Mouse (Mus musculus) heart, adult 9 months (tissue): Measurements from ENCODE around the gene Rhbdd1.

Experiments
- DNase-seq, 2 experiments: peaks; one replicate each; pipeline ENCODE4 v3.0.0; 2022; ENCODE audit warnings: low spot score in 2 of 2

Gene Rhbdd1

DNA sequence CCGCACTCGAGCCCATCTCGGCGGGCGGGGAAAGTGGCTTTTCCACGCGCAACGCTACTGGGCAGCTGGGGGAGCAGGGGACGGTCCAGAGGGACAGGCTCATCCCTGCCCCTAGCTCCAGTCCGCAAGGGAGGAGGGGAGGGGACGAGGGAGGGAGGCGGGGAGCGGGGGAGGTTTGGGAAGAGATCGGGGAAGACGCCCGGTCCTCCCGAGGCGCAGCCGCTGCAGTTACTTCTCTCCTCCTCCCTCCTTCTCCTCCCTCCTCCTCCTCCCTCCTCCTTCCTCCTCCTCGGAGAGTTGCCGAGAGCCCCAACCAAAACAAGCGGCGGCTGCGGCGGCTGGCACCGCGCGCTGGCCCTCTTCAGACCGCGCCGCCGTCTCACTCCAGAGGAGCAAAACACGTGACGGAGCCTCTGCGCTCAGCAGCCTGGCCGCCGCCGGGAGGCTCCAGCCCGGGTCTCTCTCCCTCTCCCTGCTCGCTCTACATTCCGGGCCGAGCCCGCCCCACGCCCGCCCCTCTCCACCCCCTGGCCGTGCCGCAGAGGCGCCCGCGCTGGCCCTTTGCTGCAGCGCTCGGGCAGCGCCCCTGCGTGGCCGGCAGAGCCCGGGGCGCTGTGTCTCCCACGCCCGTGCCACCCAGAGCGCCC, 25.0 kb upstream of the Rhbdd1 start, which contains the start of gene Irs1:
Irs1 (minus strand) TSS at position 266 of the 647 bp plus-strand sequence.
- peak; percentile 88 to 89 for DNase-seq

DNA sequence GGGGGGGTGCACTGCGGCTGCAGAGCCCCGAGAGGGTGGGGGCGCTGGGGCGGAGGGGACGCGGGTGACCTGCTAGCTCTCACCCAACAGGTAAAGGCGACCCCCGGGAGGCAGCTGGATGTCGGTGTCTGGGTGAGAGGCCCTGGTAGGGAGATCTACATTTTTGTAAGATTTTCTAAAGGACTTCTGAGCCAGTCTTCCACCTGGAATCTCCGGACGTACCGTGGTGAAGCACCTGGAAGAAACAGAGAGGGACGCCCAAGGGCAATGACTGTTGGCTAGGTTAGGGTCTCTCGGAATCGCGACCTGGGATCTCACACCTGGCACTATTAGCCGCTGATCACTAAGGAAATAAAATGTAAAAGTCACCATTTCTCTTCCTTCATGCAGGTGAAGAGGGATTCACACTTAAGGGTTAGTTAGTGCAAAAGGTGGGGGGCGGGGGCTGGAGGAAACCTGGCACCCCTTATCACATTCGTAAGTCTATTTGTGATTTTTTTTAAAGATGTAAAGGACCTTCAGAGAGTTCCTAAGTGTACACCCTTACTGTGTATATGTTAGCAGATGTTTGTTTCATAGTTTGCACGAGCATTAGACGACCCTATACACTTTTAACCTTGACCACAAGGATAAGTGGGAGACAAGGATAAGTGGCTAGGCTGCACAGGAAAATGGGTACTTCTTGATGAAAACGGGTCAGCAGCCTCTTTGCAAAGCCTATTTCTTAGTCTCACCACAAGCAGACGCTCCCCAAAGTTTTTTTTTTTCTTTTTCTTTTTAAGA, 24.1 kb upstream of the Rhbdd1 start:
- DNase-seq, result no peak

DNA sequence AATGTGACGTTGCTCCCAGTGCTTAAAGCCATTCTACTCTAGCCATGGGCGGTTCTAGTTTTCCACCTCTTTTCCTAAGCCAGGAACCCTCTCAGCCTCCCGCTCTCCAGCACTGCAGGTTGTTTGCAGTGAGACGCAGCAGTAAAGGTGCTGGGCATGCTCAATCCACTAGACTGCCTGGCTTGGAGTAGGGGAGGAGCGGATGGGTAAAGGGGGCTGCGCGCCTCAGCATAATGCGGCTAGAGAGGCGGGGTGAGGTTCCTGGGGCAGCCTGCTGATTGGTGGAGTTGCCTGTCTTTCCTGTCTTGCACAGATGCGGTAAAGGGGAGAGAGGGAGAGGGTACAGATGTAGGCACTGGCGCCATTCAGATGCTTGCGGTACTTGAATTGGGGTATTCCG, 23.5 kb upstream of the Rhbdd1 start:
- DNase-seq, result peak; percentile 50 to 58

DNA sequence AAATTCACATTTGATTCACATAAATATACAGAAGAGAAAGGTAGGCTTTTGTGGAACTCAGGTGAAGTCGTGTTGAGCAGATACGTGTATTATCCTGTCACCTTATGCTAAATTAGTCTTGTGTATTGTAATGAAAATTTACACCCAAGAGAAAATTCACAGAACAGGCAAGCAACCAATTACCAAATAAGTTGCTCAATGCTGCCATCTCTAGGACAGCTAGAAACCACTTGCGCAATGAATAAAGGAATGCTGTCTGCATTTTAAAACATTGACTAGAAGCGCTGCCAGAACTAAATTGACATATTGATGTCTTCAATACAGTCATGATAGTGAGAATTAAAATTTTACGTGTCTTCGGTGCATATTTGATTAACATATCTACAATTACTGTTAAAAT, 22.1 kb upstream of the Rhbdd1 start:
- peak in 1 of 2 experiments; percentile 44 for DNase-seq

DNA sequence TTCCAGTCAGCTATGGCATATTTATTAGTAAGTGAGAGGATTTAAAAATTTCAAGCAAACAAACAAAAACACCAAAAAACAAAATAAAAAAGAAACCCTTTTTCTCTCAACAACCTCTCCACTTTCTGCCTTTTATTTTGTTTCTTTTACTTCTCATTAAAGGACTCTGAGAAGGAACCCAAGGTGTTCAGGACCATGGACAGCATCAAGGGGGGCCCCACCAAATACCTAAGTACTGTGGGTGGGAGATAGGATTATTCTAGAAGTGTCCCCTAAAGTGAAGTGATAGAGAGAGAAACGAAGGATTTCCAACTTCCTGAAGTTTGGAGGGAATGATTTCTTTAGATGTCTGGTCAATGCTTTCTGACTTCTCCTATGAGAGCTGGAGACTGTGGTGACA, 17.7 kb upstream of the Rhbdd1 start:
- no peak for DNase-seq

DNA sequence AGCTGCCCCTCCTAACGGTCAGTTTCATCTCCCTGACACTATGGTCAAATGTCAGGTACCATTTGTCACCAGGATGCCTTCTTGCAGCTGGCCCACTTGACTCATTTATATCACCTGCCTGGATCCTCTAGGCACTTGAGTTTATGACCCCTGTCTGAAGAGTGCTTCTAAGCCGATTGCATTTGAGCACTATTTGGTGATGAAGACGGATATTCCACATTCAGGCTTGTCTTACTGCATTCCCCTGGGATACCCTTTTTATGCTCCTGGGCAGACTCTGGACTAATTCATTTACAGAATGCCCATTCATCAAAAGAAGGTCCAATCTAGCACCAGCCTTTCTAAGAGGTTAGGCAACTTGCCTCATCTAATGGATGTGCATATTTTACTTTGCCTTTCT, 11.8 kb upstream of the Rhbdd1 start:
- no peak for DNase-seq

DNA sequence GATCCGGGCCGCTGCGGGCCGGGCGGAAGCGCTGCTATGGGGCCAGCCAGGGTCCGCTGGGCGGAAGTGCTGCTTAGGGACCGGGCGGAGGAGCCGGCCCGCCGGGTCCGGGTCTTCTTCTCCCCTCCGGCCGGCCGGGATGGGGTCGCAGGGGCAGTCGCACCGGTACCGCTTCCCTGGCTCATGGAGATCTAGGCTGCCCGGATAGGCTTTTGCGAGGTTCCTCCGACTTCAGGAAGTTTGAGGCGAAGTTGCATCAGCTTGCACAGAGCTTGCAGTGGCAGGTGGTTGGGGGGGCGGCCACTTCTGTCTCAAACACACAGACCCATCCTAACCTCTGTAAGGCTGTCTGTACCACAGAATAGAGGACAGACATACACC, 484 bp downstream of the Rhbdd1 start:
- DNase-seq, result no peak

DNA sequence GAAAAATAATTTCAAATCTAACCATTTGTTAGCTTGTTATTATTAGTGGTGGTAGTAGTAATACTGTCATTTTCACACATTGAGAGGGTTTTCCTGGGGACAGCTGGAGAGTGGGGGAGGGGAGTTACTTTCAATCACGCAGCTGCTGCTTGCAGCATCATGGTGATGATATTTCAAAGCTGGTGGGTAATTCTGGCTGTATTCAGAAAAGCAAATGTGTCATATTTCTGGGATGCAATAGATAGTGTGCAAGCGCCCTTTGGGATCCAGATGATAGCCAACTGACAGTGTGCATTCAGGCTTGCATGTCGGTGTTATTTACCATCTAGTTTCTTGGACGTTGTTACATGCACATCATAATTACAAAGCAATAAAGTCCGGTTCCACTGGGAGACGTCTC, 4.2 kb downstream of the Rhbdd1 start:
- DNase-seq, result no peak

DNA sequence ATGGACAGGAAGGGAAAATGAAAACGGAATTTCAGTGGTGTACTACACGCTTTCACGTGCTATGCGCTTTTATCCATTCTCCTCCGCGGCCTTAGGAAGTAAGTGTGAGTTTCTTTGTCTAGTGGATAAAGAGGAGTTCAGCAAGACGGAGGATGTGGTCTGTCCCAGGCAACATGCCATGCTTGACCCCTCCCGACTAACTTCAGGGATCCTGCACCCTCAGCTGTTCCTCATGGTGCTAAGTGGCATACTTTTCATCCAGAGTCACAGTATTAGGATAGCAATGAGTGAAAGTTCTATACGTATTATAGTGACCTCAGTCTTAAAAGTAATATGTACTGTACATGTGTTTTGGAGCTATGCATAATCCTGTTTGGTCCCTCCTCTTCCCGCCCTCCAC, 4.6 kb downstream of the Rhbdd1 start:
- no peak for DNase-seq

DNA sequence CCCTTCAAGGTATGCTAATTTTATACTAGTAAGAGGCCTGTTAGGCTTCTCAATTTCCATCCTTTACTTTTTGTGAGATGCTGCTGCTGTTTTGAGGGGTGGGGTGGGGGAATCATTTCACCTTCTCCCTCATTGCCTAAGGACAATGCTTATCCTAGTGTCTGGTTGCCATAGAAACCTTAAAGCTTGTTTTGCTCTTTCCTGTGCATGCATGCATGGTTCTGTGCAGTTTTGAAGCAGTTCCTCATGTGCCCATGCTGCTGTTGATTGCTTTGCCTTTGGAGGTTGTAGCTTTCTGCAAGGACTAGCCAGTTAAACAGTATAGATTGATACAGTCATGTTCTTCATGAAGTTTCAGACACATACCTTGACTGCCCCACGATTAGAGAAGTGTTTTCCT, 5.2 kb downstream of the Rhbdd1 start:
- no peak for DNase-seq

DNA sequence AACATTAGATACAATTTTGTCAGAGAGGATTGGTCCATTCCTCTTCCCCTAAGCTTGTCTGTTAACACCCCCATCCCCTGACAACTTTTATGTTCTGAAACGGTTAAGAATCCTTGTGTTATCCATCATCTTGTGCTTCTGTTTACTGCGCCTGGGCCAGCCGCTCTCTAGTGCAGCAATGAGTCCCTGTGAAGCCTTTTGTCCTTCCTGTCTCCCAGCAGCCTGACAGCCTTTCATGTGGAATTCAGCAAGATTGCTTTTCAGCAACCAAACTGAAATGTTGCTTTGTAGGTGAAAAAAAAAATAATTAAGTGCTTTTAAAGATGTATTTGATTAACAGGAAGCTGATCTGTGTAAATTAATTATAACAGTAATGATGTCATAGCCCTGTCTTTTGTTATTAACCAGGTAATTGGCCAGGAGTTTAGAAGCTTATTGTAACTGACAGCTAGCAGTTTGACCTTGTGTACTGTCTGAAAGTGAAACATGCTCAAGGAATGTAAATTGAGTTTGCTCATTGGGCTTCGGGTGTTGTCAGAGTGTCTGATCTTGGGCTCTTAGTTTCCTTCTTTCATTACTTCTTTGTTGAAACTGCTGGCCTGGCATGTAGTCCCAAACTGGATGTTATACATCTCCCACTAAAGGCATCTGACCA, 8.0 kb downstream of the Rhbdd1 start:
- no peak for DNase-seq

DNA sequence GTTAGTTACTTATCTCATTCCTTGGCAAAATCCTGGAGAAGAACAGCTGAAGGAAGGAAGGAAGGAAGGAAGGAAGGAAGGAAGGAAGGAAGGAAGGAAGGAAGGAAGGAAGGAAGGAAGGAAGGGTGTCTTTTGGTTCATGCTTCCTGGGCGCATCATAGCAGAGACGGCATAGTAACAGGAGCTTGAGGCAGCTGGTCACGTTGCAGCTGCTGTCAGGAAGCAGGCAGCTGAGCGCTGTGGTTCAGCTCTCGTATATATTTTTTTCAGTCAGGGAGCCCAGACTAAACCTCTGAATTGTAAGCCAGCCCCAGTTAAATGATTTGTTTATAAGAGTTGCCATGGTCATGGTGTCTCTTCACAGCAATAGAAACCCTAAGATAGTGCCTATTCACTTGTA, 9.9 kb downstream of the Rhbdd1 start:
- DNase-seq, result no peak

DNA sequence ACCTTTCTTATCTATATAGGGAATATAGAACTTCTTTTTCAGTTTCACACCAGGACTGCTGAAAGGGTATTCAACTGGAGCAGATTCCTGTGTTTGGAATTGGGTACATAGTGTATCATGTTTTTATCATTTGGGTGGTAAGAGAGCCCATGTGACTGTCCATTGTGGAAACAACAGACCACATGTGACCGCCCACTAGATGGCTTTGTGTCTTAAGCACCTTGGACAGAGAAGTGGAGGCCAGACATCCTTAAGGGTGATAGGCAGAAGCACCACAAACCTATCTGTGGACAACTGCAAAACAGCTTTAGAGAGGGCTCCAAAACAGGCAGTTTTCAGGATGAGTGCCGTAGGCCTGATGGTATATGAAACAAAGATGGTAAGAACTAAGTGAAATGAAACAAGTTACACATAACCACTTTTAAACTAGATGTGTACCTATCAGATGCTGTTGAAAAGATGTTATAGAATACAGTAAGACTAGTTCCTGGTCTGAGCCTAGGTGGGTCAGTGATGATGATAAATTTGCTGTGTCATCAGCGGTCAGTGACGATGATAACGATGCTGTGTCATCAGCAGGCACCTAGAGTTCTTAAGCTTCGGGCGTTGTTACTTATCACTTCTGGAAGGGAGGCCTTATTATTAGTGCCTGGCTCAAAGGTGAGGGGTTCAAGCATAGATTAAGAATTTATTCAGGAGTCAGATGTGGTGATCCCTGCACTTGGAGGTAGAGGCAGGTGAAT, 12.0 kb downstream of the Rhbdd1 start:
- no peak for DNase-seq

DNA sequence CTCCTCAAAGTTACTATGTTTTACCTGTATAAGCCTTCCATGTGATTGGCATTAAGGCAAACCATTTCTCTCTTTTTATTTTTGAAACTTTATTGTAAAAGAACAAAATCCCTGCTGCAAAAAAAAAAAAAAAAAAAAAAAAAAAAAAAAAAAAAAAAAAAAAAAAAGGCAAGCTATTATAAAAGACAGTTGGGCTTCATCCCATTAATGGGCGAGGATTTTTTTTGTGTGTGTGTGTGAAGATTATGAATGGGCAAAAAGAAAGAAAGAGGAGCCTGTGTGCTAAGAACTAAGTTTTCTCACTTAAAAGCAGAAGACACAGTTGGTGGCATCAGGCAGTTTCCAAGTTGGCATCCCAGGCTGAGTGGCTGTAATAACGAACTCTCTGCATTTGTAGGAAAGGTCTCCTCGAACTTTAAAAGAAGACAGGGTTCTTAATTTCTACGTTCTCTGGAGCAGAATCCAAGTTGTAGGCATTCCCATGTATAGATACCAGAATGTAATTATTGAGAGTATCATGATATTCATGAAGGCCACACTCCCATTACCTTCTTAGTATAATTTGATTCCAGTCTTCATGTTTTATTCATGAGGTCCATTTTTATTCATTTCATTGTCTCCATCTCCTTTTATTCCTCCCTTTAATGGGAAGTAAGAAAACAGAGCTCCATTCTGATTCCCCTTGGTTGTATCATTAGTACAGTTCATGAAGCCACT, 13.1 kb downstream of the Rhbdd1 start:
- no peak for DNase-seq

DNA sequence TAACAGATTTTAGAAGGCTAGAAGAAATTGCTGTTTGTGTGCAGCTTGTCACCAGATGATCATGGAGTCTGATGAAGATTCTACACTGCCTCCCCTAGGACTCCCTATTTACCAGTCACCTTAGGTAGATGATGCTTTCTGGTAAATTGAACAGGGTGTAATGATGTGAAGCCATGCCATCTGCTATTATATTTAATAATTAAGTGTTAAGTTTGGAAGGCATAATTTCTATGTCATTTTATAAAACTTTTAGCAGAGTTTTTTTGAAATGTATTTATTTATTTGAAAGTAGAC, 13.6 kb downstream of the Rhbdd1 start:
- no peak for DNase-seq

DNA sequence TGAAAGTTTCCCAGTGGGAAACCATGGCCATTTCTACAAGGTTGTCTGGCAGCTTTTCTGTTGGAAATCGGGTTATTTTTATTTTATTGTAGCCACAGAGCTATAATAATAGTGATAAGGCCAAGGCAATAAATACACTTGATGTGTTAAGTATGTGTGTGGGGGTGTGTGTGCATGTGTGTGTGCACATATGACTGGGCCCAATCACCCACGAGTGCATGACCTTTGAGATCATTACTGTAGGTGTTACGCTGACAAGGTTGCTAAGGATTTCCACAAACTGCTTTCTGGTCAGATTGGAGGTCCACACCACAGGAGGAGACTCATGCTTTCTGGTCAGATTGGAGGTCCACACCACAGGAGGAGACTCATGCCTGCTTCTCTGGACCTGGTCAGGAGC, 18.3 kb downstream of the Rhbdd1 start:
- DNase-seq, result no peak

DNA sequence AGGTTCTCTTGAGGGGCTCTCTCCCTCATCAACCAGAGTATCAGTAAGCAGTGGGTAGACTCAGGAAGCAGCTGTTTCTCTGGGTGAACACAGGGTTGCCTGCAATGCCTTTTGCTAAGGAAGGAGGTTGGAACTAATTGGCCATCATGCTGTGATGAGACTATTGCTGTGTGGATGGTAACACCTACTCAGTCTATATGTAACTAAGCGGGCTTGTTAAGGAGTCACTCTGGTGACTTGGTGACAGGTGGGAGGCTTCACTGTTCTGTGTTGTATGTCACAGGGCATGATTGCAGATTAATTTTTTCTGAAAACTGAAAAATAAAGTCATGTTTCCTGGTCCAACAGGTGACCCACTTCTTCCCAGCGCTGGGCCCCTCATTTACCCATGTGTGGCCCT, 36.8 kb downstream of the Rhbdd1 start:
- no peak for DNase-seq

DNA sequence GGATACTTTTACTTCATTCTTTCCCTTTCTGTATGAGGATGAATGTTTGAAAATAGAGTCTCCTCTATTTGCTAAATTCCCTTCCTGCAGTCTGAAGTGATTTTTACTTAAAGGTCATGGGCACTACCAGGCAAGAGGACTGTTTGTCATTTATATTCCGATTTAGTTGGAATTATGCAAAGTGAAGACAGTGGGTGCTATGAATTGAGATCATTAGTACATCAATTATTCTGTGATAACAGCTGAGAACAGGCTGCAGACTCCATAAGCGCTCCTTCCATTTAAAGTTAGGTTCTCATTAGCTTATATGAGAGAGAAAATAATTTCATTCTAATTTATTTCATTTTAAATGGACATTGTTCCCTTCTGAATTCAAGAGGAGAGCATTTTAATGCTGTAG, 37.5 kb downstream of the Rhbdd1 start:
- no peak for DNase-seq

DNA sequence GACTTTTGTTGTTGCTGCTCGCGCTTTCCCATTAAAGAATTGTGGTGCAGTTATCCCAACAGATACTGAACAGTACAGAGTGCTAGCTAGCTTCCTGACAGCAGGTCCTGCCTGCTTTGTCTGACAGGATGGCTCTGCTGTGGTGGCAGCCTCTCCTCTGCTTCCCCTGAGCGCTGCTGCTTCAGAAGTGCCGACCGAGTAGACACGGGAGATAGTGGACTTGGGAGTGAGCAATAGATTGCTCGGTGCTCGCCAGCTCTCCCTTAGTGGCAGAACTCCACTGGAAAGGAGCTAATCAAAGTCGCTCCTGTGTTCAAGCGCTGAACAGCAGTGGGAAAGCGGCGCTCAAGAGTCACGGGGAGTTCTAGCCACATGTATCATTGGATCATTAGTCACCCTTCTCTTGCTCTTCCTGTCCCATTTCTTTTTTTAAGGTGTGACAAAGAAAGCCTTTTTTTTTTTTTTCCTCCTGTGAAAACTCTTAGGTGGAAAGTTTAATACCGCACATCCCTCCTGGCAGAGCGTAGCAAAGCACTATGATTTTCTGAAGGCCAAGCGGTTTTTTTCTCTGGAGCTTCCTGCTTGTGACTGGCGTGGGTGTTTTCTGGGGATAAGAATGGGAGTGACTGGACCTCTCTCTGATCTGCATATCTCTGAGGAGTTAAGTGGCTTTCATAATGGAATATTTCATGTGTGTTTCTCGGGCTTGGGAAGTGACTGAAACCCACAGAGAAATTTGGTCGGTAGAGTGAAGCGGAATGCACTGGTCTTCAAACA, 42.8 kb downstream of the Rhbdd1 start:
- DNase-seq, result peak; percentile 5 to 14

DNA sequence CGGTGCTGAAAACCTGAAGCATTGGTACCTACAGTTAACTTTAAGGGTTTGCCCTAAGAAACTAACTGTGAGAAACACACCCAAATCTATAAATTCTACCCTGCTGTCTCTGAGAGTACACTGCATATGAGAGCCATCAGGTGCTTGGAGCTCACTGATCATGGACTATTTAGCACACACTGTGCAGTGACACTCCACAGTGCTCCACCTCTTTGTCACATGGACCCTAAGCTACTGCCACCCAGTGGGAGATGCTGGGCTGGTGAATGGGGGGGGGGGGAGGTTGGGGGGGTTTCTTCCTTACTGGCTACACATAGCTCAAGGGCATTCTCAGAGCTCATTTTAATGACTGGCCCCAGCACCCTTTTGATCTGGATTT, 43.4 kb downstream of the Rhbdd1 start:
- no peak for DNase-seq

DNA sequence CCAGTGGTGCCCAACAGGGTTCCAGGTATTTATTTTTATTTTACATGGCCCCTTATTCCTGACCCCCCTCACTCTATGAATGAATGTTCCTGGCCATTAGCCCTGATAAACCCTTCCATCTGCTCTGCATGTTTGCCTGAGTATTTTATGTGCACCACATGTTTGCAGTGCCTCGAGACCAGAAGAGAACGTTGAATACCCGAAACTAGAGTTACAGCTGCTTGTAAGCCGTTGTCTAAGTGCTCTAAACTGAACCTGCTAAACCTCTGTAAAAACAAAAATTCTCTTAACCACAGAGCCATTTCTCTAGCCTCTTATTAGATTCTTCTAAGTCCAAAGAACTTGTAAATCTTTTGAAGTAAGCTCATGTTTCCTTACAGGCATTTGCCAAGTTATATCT, 45.0 kb downstream of the Rhbdd1 start:
- no peak for DNase-seq
